Mouse (Mus musculus) forebrain, postnatal 0 days (tissue): ENCODE results near the gene 4930404N11Rik. TPM values are rescaled to one million over a fixed set of nuclear protein-coding genes. Genes with fewer than 3 reads are reported as not detected.

Experiments used
- ATAC-seq: fragments of 200-750 bp; cut with Nextera tagmentation; 2 replicates; pipeline ENCODE4 v1.8.0; 2017; ENCODE audit warnings: mild to moderate bottlenecking, moderate library complexity
- DNase-seq: peaks from one replicate; pipeline ENCODE4 v3.0.0-alpha.2; 2015
- H3K27ac ChIP-seq: fragments of 300-500 bp; sonication (generic); 2 replicates; pipeline ENCODE4 v1.5.1; 2014; ENCODE audit warnings: low read depth, mild to moderate bottlenecking, antibody characterized with exemption, low read length, moderate library complexity, mixed read lengths
- H3K27me3 ChIP-seq: fragments of 300-500 bp; sonication (generic); 2 replicates; pipeline ENCODE4 v1.6.1; 2014; ENCODE audit warnings: mild to moderate bottlenecking, low read length, mixed read lengths; ENCODE audit not compliant: insufficient read depth
- H3K36me3 ChIP-seq: fragments of 300-500 bp; sonication (generic); 2 replicates; pipeline ENCODE4 v1.6.1; 2014; ENCODE audit warnings: mild to moderate bottlenecking, moderate library complexity; ENCODE audit not compliant: insufficient read depth
- H3K4me1 ChIP-seq: fragments of 300-500 bp; sonication (generic); 2 replicates; pipeline ENCODE4 v1.6.1; 2014; ENCODE audit warnings: antibody characterized with exemption; ENCODE audit not compliant: insufficient read depth
- H3K4me2 ChIP-seq: fragments of 300-500 bp; sonication (generic); 2 replicates; pipeline ENCODE4 v1.6.1; 2014; ENCODE audit warnings: low read depth, mild to moderate bottlenecking, moderate library complexity
- H3K4me3 ChIP-seq: fragments of 300-500 bp; sonication (generic); 2 replicates; pipeline ENCODE4 v1.5.1; 2014; ENCODE audit warnings: low read depth, low read length, mixed read lengths
- H3K9ac ChIP-seq: fragments of 300-500 bp; sonication (generic); 2 replicates; pipeline ENCODE4 v1.6.1; 2014; ENCODE audit warnings: mild to moderate bottlenecking
- H3K9me3 ChIP-seq: fragments of 300-500 bp; sonication (generic); 2 replicates; pipeline ENCODE4 v1.6.1; 2016; ENCODE audit warnings: low read length
- CTCF ChIP-seq: sonication (generic); IDR thresholded peaks from 2 replicates; pipeline ENCODE4 v1.5.1; 2016; ENCODE audit warnings: antibody characterized with exemption, control low read depth, low read depth
- WGBS: fragments of 180-500 bp; shearing (Covaris S2); extraction: QIAGEN DNeasy Blood & Tissue Kit; methylation state at CpG from one replicate; pipeline ENCODE4 v1.1.7; 2014; 5-methylcytosine and 5-hydroxymethylcytosine counted together
- polyA plus RNA-seq: library from polyadenylated mRNA; unstranded; fragments of >200 nt; fragmentation: Nextera tagmentation; extraction: Ambion mirVana; gene quantifications from 2 replicates; pipeline ENCODE4 v1.2.1, GENCODE M21; 2015
- total RNA-seq: library from RNA; depleted of rRNA; stranded (reverse); fragments of >200 nt; gene quantifications from 2 replicates; pipeline ENCODE4 v1.2.3, GENCODE M21; 2014

The 4930404N11Rik gene
- total and polyA plus RNA-seq, 2 experiments from 2014 or later = 0.16 TPM; not detected in 1

DNA sequence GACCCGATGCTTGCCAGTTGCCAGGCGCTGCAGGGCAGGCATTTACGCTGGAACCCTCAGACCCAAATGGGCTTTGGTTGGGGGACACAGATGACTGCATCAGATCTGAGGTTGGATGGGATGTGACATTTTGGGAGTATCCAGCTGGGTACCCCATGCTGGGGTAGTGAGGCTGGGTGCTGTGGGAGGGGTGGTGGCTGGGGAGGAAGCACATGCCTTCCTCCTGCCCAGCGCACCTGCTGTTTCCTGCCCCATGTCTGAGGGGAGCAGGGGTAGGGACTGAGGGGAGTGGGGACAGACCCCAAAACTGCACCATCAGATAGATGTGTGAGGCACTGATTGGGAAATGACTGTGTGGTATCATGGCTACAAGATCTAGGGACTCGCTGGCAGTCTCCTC, 31.1 kb upstream of the 4930404N11Rik start:
- no peak for TF ChIP-seq CTCF
- no peak overlapping the region for H3K4me3 ChIP-seq
- peaks cover 3% of the 10 kb centered on the region; the same call in 1 of the 2 replicates for H3K4me1 ChIP-seq
- H3K9ac ChIP-seq = no peak overlapping the region
- no peaks in the 10 kb centered on the region for H3K9me3 ChIP-seq
- H3K27ac ChIP-seq = no peak overlapping the region
- H3K27me3 ChIP-seq = no peaks in the 10 kb centered on the region
- H3K4me2 ChIP-seq = no peak overlapping the region
- 75% methylated on average over 5 of the region's 5 CpGs for WGBS
- no peak for ATAC-seq
- peaks cover 14% of the 10 kb centered on the region for H3K36me3 ChIP-seq
- no peak for DNase-seq

- Histone ChIP-seq H3K4me3 (no peak overlapping the region), H3K27ac (no peak overlapping the region), H3K9me3 (no peaks in the 10 kb centered on the region), H3K4me2 (no peak overlapping the region), H3K9ac (no peak overlapping the region), H3K36me3 (peaks cover 16% of the 10 kb centered on the region), H3K4me1 (no peaks in the 10 kb centered on the region; the same call in 1 of the 2 replicates), H3K27me3 (no peaks in the 10 kb centered on the region)
- no peak for DNase-seq
- ATAC-seq = no peak
- 68% methylated on average over 4 of the region's 4 CpGs for WGBS
- no peak for TF ChIP-seq CTCF
Measured at GRCm38 (mm10) chr10:81395865-81396264, 30.2 kb upstream of the 4930404N11Rik start.

GRCm38 (mm10) chr10:81395127-81395526, 29.5 kb upstream of the 4930404N11Rik start:
- ATAC-seq = 0 out of 2 replicates have a peak, but pooled peaks have one; percentile 25
- DNase-seq = peak; percentile 76
- TF ChIP-seq CTCF = peak; percentile 91
- peaks cover 11% of the 10 kb centered on the region for H3K36me3 ChIP-seq
- H3K9ac ChIP-seq = no peak overlapping the region
- WGBS = 17% methylated on average over 5 of the region's 5 CpGs
- H3K4me1 ChIP-seq = no peaks in the 10 kb centered on the region; the same call in 1 of the 2 replicates
- no peak overlapping the region for H3K4me2 ChIP-seq
- no peak overlapping the region for H3K4me3 ChIP-seq
- H3K27ac ChIP-seq = no peak overlapping the region
- no peaks in the 10 kb centered on the region for H3K27me3 ChIP-seq
- H3K9me3 ChIP-seq = no peaks in the 10 kb centered on the region

- H3K4me1 ChIP-seq = no peaks in the 10 kb centered on the region
- H3K9me3 ChIP-seq = no peaks in the 10 kb centered on the region
- 0 out of 2 replicates have a peak, but pooled peaks have one; percentile 3 for TF ChIP-seq CTCF
- H3K27ac ChIP-seq = no peak overlapping the region
- ATAC-seq = no peak
- H3K4me2 ChIP-seq = peak overlapping the region; percentile 43
- no peak overlapping the region for H3K4me3 ChIP-seq
- DNase-seq = no peak
- WGBS = 12% methylated on average over 19 of the region's 19 CpGs
- no peaks in the 10 kb centered on the region for H3K27me3 ChIP-seq
- H3K36me3 ChIP-seq = peaks cover 8% of the 10 kb centered on the region
- peak overlapping the region; percentile 25 for H3K9ac ChIP-seq
Measured at GRCm38 (mm10) chr10:81393456-81394063, 27.9 kb upstream of the 4930404N11Rik start.

- Histone ChIP-seq H3K36me3 (peaks cover 16% of the 10 kb centered on the region), H3K27me3 (no peaks in the 10 kb centered on the region), H3K4me3 (no peak within 1 kb of the TSS), H3K27ac (no peak within 1 kb of the TSS), H3K4me2 (peak within 1 kb of the TSS; percentile 43), H3K4me1 (no peaks in the 10 kb centered on the region), H3K9ac (peak within 1 kb of the TSS; percentile 25), H3K9me3 (no peaks in the 10 kb centered on the region)
- 71% methylated on average over 14 of the region's 14 CpGs for WGBS
- DNase-seq = no peak
- ATAC-seq = no peak
- TF ChIP-seq CTCF = no peak
Measured at GRCm38 (mm10) chr10:81392781-81393185, 27.2 kb upstream of the 4930404N11Rik start, which contains the start of gene Smim24. Smim24 (plus strand) TSS chr10:81393051.

DNA sequence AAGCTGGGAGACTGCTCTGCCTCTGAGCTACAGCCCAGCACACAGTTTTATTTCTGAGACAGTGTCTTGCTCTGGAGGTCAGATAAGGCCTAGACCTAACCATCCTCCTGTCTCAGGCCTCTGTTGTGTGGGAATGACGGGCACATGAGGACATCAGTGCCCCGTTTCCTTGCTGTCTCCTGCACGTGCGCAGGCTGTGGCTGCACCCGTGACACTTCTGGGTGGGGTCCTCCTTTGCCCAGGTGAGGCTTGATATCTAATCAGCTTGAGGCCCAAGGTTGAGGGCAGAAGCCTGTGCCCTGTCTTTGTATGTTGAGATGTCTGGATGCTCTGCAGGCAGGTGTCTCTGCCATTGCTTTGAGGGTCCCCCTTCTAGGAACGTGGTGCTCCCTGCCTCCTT, 26.7 kb upstream of the 4930404N11Rik start:
- H3K4me1 ChIP-seq = no peaks in the 10 kb centered on the region
- DNase-seq (no peak), ATAC-seq (no peak)
- no peaks in the 10 kb centered on the region for H3K27me3 ChIP-seq
- no peak for TF ChIP-seq CTCF
- H3K36me3 ChIP-seq = peaks cover 21% of the 10 kb centered on the region
- H3K9me3 ChIP-seq = no peaks in the 10 kb centered on the region
- H3K9ac ChIP-seq = no peak overlapping the region
- H3K4me2 ChIP-seq = no peak overlapping the region
- WGBS = 86% methylated on average over 6 of the region's 6 CpGs
- no peak overlapping the region for H3K4me3 ChIP-seq
- H3K27ac ChIP-seq = no peak overlapping the region

GRCm38 (mm10) chr10:81390678-81390965, 25.0 kb upstream of the 4930404N11Rik start:
- 89% methylated on average over 13 of the region's 13 CpGs for WGBS
- no peak for ATAC-seq
- TF ChIP-seq CTCF = no peak
- H3K4me1 ChIP-seq = no peaks in the 10 kb centered on the region
- DNase-seq = no peak
- no peak overlapping the region for H3K9ac ChIP-seq
- peaks cover 38% of the 10 kb centered on the region for H3K36me3 ChIP-seq
- H3K4me3 ChIP-seq = no peak overlapping the region
- no peak overlapping the region for H3K27ac ChIP-seq
- no peaks in the 10 kb centered on the region for H3K27me3 ChIP-seq
- H3K9me3 ChIP-seq = no peaks in the 10 kb centered on the region
- H3K4me2 ChIP-seq = no peak overlapping the region
